Mouse (Mus musculus) limb, embryonic 12.5 days (tissue): ENCODE results near the gene Unc45a. TPM values are rescaled to one million over a fixed set of nuclear protein-coding genes. Genes with fewer than 3 reads are reported as not detected.

ENCODE experiments used
- ATAC-seq: fragments of 200-750 bp; cut with Nextera tagmentation; 2 replicates; pipeline ENCODE4 v1.8.0; 2017; ENCODE audit warnings: low read depth, moderate TSS enrichment; ENCODE audit not compliant: insufficient number of reproducible peaks, insufficient read depth, low FRiP score, low TSS enrichment
- H3K27ac ChIP-seq: fragments of 300-500 bp; sonication (generic); 2 replicates; pipeline ENCODE4 v1.5.1; 2016; ENCODE audit warnings: mild to moderate bottlenecking, moderate library complexity
- H3K27me3 ChIP-seq: fragments of 300-500 bp; sonication (generic); 2 replicates; pipeline ENCODE4 v1.6.1; 2016; ENCODE audit warnings: mild to moderate bottlenecking, moderate library complexity
- H3K36me3 ChIP-seq: fragments of 300-500 bp; sonication (generic); 2 replicates; pipeline ENCODE4 v1.6.1; 2016; ENCODE audit warnings: mild to moderate bottlenecking, moderate library complexity
- H3K4me1 ChIP-seq: fragments of 300-500 bp; sonication (generic); replicated peaks from 2 replicates; pipeline ENCODE4 v1.6.1; 2016
- H3K4me2 ChIP-seq: fragments of 300-500 bp; sonication (generic); 2 replicates; pipeline ENCODE4 v1.6.1; 2016; ENCODE audit warnings: mild to moderate bottlenecking, moderate library complexity
- H3K4me3 ChIP-seq: fragments of 300-500 bp; sonication (generic); replicated peaks from 2 replicates; pipeline ENCODE4 v1.5.1; 2016; ENCODE audit warnings: mild to moderate bottlenecking
- H3K9ac ChIP-seq: fragments of 300-500 bp; sonication (generic); replicated peaks from 2 replicates; pipeline ENCODE4 v1.6.1; 2016; ENCODE audit warnings: mild to moderate bottlenecking, moderate library complexity
- H3K9me3 ChIP-seq: fragments of 300-500 bp; sonication (generic); 2 replicates; pipeline ENCODE4 v1.6.1; 2016; ENCODE audit warnings: mild to moderate bottlenecking, moderate library complexity
- WGBS: fragments of 180-500 bp; shearing (Covaris S2); methylation state at CpG from one replicate; pipeline ENCODE4 v1.1.7; 2016; 5-methylcytosine and 5-hydroxymethylcytosine counted together
- polyA plus RNA-seq: library from polyadenylated mRNA; unstranded; fragments of >200 nt; fragmentation: Nextera tagmentation; extraction: Ambion mirVana; gene quantifications from 2 replicates; pipeline ENCODE4 v1.2.1, GENCODE M21; 2016

Unc45a gene
- polyA plus RNA-seq, 1 experiment from 2014 or later = 61.8 TPM

DNA sequence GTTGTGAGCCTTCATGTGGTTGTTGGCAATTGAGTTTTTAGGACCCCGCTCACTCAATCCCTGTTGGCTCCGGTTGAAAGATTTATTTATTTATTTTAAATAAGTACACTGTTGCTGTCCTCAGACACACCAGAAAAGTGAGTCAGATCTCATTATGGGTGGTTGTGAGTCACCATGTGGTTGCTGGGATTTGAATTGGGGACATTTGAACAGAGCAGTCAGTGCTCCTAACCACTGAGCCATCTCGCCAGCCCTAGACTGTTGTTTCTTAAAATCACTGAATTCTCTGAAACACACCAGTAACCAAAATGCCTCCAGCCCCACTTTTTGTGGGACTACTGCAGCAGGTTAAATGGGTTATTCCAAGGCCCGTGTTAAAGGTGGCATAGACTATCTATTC is 42.1 kb downstream of the Unc45a start:
- peaks cover 53% of the 10 kb centered on the region for H3K36me3 ChIP-seq

DNA sequence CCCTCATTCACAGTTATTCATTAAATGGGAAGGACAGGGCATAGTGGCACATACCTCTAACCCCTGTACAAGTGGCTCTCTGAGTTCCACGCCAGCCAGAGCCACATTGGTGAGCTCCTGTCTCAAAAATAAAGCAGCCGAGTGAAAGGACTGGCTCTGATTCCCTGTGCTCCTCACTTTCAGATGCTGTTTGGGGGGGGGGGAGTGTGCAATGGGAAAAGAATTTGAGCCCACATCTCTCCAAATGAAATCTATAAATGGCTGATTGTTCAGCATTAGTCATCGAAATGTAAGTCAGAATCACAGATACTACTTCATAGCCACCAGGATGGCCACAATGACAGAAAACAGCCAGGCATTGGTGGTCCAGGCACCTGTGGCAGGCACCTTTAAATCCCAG is 43.8 kb downstream of the Unc45a start:
- Histone ChIP-seq H3K4me2 (no peak overlapping the region), H3K4me1 (peaks cover 22% of the 10 kb centered on the region), H3K27me3 (no peaks in the 10 kb centered on the region), H3K9me3 (no peaks in the 10 kb centered on the region), H3K9ac (no peak overlapping the region), H3K36me3 (peaks cover 40% of the 10 kb centered on the region), H3K4me3 (no peak overlapping the region), H3K27ac (no peak overlapping the region)
- 87% methylated on average over 3 of the region's 3 CpGs for WGBS
- ATAC-seq = no peak

More for the DNA sequence above, 42.1 kb downstream of the Unc45a start:
- H3K4me3 ChIP-seq = no peak overlapping the region
- peaks cover 22% of the 10 kb centered on the region for H3K4me1 ChIP-seq
- H3K27ac ChIP-seq = no peak overlapping the region
- no peak overlapping the region for H3K9ac ChIP-seq
- no peak overlapping the region for H3K4me2 ChIP-seq
- 98% methylated on average over 4 of the region's 4 CpGs for WGBS
- no peaks in the 10 kb centered on the region for H3K9me3 ChIP-seq
- H3K27me3 ChIP-seq = no peaks in the 10 kb centered on the region
- ATAC-seq = no peak

DNA sequence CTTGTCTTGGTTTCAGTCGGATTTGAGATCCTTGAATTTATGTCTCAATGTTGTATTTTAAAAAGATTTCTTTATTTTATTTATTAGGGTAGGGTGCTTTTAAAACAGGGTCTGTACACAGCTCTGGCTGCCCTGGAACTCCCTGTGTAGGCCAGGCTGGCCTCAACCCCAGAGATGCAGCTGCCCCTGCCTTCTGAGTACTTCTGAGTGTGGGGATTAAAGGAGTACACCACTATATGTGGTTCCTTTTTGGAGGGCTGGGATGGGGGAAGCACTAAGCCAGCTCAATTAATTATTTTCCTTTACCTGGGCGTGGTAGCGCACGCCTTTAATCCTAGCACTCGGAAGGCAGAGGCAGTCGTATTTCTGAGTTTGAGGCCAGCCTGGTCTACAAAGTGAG is 44.3 kb downstream of the Unc45a start:
- Histone ChIP-seq H3K36me3 (peaks cover 36% of the 10 kb centered on the region), H3K4me1 (peaks cover 22% of the 10 kb centered on the region), H3K9ac (no peak overlapping the region), H3K27ac (no peak overlapping the region), H3K4me2 (peak overlapping the region; percentile 63), H3K9me3 (no peaks in the 10 kb centered on the region), H3K27me3 (no peaks in the 10 kb centered on the region), H3K4me3 (peak overlapping the region; percentile 81; the same call in 1 of the 2 replicates)
- no peak for ATAC-seq
- 94% methylated on average over 6 of the region's 6 CpGs for WGBS

DNA sequence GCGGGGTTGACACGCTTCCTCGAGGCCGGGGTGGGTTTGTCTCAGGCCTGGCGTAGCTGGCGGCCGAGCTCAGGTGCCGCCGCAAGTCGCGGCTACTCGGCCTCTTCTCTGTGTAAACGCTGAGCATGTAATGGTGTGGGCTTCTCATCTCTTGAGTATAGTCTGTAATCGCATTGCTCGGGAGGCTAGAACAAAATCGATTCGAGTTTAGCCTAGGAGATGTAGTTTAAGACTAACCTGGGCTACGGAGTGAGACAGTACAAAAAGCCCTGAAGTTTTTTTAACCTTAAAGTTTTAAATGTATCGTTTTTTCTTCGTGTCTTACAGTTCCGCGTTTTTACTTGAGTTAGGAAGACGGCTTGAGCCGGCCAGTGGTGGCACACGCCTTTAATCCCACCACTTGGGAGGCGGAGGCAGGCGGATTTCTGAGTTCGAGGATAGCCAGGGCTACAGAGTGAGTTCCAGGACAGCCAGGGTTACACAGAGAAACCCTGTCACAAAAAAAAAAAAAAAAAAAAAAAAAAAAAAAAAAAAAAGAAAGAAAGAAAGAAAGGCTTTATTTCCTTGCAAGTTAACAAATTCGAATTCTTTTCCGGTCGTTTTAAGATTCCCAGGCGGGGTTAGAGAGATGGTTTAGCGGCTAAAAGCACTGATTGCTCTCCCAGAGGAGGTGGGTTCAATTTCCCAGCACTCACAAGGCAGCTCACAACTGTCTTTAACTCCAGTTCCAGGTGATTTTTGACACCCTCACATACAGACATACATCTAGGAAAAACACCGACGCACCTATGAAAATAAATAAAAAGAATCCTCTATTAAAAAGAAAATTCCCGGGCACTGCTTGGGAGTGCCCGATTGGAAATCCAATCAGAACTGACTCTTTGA is 45.8 kb downstream of the Unc45a start:
- Histone ChIP-seq H3K4me2 (peak overlapping the region; percentile 63), H3K4me3 (peak overlapping the region; percentile 81), H3K36me3 (peaks cover 36% of the 10 kb centered on the region), H3K9me3 (no peaks in the 10 kb centered on the region), H3K27ac (peak overlapping the region; percentile 88), H3K9ac (peak overlapping the region; percentile 78), H3K27me3 (no peaks in the 10 kb centered on the region), H3K4me1 (peaks cover 22% of the 10 kb centered on the region)
- 9% methylated on average over 37 of the region's 37 CpGs for WGBS
- ATAC-seq = peak; percentile 63; the same call in 1 of the 2 replicates

DNA sequence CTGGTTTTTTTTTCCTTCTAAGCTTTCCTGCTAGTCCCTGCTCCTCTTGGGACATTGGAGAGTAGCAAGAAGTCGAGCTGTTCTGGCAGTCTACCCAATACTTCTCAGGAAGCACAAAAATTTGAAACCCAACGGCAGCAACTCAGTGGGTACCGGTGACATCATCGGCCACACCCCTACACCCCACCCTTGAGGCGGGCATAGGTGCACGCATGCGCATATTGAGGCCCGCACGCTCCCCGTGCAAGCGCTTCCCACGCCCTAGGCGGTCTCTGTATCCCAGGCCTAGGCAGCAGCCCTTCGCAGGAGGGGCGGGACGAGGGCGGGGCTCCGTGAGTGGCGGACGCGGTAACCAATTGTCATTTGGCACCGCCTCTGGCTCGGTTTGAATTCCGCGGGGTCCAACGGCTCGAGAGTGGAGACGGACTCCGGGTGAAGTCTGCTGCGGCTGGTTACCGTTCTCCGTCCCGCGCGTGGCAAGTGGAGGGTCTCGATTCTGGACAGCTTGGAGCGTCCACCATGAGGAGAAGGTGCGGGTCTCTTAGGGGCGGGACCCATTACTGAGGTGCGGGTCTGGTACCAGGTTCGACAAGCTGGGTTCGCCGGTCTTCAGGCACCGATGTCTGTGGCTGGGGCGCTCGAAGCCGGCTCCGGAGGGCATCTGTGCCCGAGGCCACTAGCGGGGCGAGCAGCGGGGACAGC is 46.6 kb downstream of the Unc45a start, which contains the start of gene Prc1:
Gene Prc1 (plus strand): TSS at position 389 of the 702 bp plus-strand sequence.
- peak; percentile 98 for ATAC-seq
- Histone ChIP-seq H3K27me3 (no peaks in the 10 kb centered on the region), H3K4me3 (peak within 1 kb of the TSS; percentile 81), H3K27ac (peak within 1 kb of the TSS; percentile 88), H3K9me3 (no peaks in the 10 kb centered on the region), H3K4me1 (peaks cover 22% of the 10 kb centered on the region), H3K36me3 (peaks cover 34% of the 10 kb centered on the region), H3K4me2 (peak within 1 kb of the TSS; percentile 63), H3K9ac (peak within 1 kb of the TSS; percentile 78)
- WGBS = under 1% methylated on average over 52 of the region's 52 CpGs

DNA sequence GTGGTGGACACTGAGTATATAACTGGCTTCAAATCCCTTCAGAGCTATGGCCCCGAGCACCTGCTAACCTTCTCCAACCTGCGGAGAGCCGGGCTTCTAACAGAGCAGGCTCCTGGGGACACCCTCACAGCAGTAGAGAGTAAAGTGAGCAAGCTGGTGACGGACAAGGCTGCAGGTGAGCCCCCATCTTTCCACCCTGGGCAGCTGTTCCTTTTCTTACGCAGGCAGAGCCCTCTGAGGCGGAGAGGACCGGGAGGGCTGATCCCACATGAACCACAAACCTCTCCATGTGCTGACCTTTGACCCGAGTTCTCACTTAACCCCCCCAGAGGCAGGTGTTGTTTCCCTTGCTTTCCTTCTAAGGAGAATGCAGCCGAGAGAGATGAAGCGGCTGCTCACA is 53.1 kb downstream of the Unc45a start:
- Histone ChIP-seq H3K9me3 (no peaks in the 10 kb centered on the region), H3K9ac (no peak overlapping the region), H3K4me3 (no peak overlapping the region), H3K27ac (no peak overlapping the region), H3K27me3 (no peaks in the 10 kb centered on the region), H3K4me1 (no peaks in the 10 kb centered on the region), H3K4me2 (no peak overlapping the region), H3K36me3 (peaks cover 85% of the 10 kb centered on the region)
- 83% methylated on average over 10 of the region's 10 CpGs for WGBS
- ATAC-seq = no peak

DNA sequence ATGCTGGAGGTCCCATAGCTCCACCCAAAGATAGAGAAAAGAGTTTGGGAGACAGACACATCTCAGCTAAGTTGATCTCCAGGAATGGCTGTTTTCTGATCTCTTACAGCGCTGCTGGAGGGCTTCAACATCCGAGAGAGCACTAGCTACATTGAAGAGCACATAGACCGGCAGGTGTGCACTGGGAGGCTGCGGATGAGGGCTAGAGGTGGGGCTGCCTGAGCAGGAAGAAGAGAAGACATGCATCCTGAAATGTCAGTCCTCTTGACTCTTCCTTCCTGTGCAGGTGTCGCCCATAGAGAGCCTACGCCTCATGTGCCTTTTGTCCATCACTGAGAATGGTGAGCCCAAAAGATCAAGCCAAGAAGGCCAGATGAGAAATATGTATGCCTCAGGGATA is 55.1 kb downstream of the Unc45a start:
- WGBS = 90% methylated on average over 6 of the region's 6 CpGs

DNA sequence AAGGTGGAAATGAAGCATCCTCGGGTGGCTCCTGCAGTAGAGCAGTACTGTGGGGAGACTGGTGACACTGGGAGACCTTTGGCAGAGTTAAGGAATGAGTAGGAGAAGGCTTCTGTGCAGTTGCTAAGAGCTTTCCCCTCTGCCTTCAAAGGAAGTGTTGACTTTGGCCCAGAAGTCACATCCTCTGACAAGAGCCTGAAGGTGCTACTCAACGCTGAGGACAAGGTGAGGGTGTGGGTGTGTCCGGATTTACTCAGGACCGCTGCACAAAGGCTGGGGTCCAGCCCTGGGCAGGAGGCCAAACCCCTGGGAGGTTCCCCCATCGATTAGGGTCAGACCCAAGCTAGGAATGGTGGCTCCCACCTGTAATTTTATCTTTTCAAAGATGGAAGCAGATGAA is 56.4 kb downstream of the Unc45a start:
- 93% methylated on average over 5 of the region's 5 CpGs for WGBS
- Histone ChIP-seq H3K27ac (no peak overlapping the region), H3K4me1 (no peaks in the 10 kb centered on the region), H3K4me2 (no peak overlapping the region), H3K4me3 (no peak overlapping the region), H3K9me3 (no peaks in the 10 kb centered on the region), H3K36me3 (peaks cover 77% of the 10 kb centered on the region), H3K27me3 (no peaks in the 10 kb centered on the region), H3K9ac (no peak overlapping the region)
- ATAC-seq = no peak

More for the DNA sequence above, 55.1 kb downstream of the Unc45a start:
- no peak for ATAC-seq
- Histone ChIP-seq H3K4me2 (no peak overlapping the region), H3K4me3 (no peak overlapping the region), H3K9me3 (no peaks in the 10 kb centered on the region), H3K9ac (no peak overlapping the region), H3K4me1 (no peaks in the 10 kb centered on the region), H3K27me3 (no peaks in the 10 kb centered on the region), H3K27ac (no peak overlapping the region), H3K36me3 (peaks cover 78% of the 10 kb centered on the region)

DNA sequence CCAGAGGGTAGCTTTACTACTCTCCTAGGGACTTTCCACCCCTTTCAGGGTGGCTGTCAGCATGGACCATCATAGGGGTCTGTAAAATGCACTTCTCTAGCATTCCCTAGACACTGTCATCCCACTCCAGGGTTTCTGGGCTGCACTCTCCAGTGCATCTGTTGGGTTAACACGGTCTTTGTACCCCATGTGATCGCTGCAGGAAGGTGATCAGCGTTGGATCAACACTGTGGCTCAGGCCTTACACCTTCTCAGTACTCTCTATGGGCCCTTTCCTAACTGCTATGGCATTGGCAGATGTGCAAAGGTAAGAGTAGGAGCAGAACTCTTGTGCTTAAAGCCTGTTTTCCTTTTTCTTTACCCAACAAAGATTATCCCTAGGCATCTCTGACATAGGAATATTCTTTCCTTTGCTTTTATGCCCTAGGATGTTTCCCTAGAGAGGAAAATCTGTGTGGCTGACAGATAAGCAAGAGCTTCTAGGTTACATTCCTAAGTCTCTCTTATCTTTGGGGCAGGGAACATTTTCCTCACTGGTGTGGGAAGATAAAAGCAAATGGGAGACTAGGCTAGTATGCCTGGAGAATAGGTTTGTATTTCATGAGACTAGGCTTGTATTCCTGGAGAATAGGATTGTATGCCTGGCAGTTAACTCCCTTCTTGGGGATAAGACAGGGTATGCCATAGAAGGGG is 57.4 kb downstream of the Unc45a start:
- no peak for ATAC-seq
- peaks cover 78% of the 10 kb centered on the region for H3K36me3 ChIP-seq
- no peaks in the 10 kb centered on the region for H3K4me1 ChIP-seq
- 81% methylated on average over 3 of the region's 3 CpGs for WGBS
- H3K4me3 ChIP-seq = no peak overlapping the region
- H3K9ac ChIP-seq = 0 out of 2 replicates have a peak overlapping the region, but pooled peaks have one; percentile 9
- no peak overlapping the region for H3K4me2 ChIP-seq
- no peaks in the 10 kb centered on the region for H3K9me3 ChIP-seq
- no peak overlapping the region for H3K27ac ChIP-seq
- no peaks in the 10 kb centered on the region for H3K27me3 ChIP-seq

DNA sequence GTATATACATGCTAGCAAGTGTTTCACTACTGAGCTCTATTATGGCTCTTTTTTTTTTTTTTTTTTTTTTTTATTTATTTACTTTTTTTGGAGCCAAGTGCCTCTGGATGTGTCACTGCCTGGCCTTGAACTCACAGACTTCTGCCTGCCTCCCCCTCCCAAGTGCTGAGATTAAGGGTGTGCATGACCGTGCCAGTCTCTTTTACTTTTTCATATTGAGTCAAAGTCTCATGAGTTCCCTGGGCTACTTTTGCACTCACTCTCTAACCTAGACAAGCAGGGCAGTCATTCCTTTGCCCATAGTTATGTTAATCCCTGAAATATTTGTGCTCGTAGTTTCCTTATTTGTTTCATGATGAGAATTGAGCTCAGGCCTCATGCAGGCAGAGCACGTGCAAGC is 59.2 kb downstream of the Unc45a start:
- Histone ChIP-seq H3K4me2 (no peak overlapping the region), H3K9ac (no peak overlapping the region), H3K4me1 (no peaks in the 10 kb centered on the region), H3K27ac (no peak overlapping the region), H3K36me3 (peaks cover 78% of the 10 kb centered on the region), H3K27me3 (no peaks in the 10 kb centered on the region), H3K9me3 (no peaks in the 10 kb centered on the region), H3K4me3 (no peak overlapping the region)
- 87% methylated on average over 3 of the region's 3 CpGs for WGBS
- ATAC-seq = no peak

DNA sequence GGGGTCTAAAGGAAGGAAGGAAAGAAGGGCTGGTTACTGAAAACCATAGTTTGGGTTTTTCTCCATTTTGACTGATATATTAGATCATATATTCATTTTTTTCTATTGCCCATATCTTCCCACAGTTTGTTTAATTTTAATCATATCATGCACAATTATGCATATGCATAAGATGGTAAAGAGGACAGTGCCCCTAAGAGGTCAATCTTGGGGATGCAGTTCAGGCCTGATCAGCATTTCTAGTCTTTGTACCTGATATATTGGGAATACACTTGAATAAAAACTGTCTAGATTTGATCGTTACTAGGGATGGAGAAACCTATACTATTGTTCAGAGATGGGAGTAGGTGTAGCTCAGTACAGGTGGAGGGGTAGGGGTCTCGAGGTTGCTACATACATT is 59.8 kb downstream of the Unc45a start:
- H3K36me3 ChIP-seq = peaks cover 78% of the 10 kb centered on the region
- H3K4me1 ChIP-seq = no peaks in the 10 kb centered on the region
- H3K9me3 ChIP-seq = no peaks in the 10 kb centered on the region
- WGBS = 90% methylated on average over 2 of the region's 2 CpGs
- no peak overlapping the region for H3K9ac ChIP-seq
- H3K4me2 ChIP-seq = no peak overlapping the region
- ATAC-seq = no peak
- no peak overlapping the region for H3K27ac ChIP-seq
- no peaks in the 10 kb centered on the region for H3K27me3 ChIP-seq
- H3K4me3 ChIP-seq = no peak overlapping the region
